Mouse (Mus musculus): ENCODE results near the gene Atf6.

The Atf6 gene

GRCm38 (mm10) chr1:170709481-170709880 is 158.1 kb downstream of the Atf6 start:
- peak in 1 of 2 experiments; percentile 20 for DNase-seq (ENCODE audit: inconsistent age in 2 of 2, low spot score in 1 of 2)

GRCm38 (mm10) chr1:170709034-170709433 is 158.5 kb downstream of the Atf6 start:
- DNase-seq (ENCODE audit: inconsistent age in 2 of 2, low spot score in 1 of 2) = no peak

- peak in 1 of 2 experiments; percentile 21 for DNase-seq (ENCODE audit: inconsistent age in 2 of 2, low spot score in 1 of 2)
These were observed 161.5 kb downstream of the Atf6 start for GRCm38 (mm10) chr1:170706046-170706445.

- peak in 1 of 2 experiments; percentile 49 for DNase-seq (ENCODE audit: inconsistent age in 2 of 2, low spot score in 1 of 2)
These were observed 162.5 kb downstream of the Atf6 start for GRCm38 (mm10) chr1:170704911-170705594.

- DNase-seq (ENCODE audit: inconsistent age in 2 of 2, low spot score in 1 of 2) = no peak
These were observed 163.5 kb downstream of the Atf6 start for GRCm38 (mm10) chr1:170704103-170704502.

- DNase-seq (ENCODE audit: inconsistent age in 2 of 2, low spot score in 1 of 2) = no peak
These were observed 164.6 kb downstream of the Atf6 start for GRCm38 (mm10) chr1:170702958-170703357.

- DNase-seq (ENCODE audit: inconsistent age in 2 of 2, low spot score in 1 of 2) = no peak
These were observed 165.3 kb downstream of the Atf6 start for GRCm38 (mm10) chr1:170702263-170702662.

- no peak for DNase-seq (ENCODE audit: inconsistent age in 2 of 2, low spot score in 1 of 2)
These were observed 166.0 kb downstream of the Atf6 start for GRCm38 (mm10) chr1:170701582-170701981.

GRCm38 (mm10) chr1:170701178-170701577 is 166.4 kb downstream of the Atf6 start:
- no peak for DNase-seq (ENCODE audit: inconsistent age in 2 of 2, low spot score in 1 of 2)

GRCm38 (mm10) chr1:170700496-170701027 is 167.0 kb downstream of the Atf6 start:
- no peak for DNase-seq (ENCODE audit: inconsistent age in 2 of 2, low spot score in 1 of 2)

GRCm38 (mm10) chr1:170699553-170699952 is 168.0 kb downstream of the Atf6 start:
- no peak for DNase-seq (ENCODE audit: inconsistent age in 2 of 2, low spot score in 1 of 2)

GRCm38 (mm10) chr1:170698771-170699170 is 168.8 kb downstream of the Atf6 start:
- DNase-seq (ENCODE audit: inconsistent age in 2 of 2, low spot score in 1 of 2) = no peak

GRCm38 (mm10) chr1:170697771-170698356 is 169.7 kb downstream of the Atf6 start:
- peak; percentile 35 to 68 for DNase-seq (ENCODE audit: inconsistent age in 2 of 2, low spot score in 1 of 2)

- DNase-seq (ENCODE audit: inconsistent age in 2 of 2, low spot score in 1 of 2) = no peak
These were observed 170.6 kb downstream of the Atf6 start for GRCm38 (mm10) chr1:170696996-170697395.

- no peak for DNase-seq (ENCODE audit: inconsistent age in 2 of 2, low spot score in 1 of 2)
These were observed 172.2 kb downstream of the Atf6 start for GRCm38 (mm10) chr1:170695326-170695725.

GRCm38 (mm10) chr1:170694821-170695291 is 172.7 kb downstream of the Atf6 start:
- peak; percentile 13 to 65 for DNase-seq (ENCODE audit: inconsistent age in 2 of 2, low spot score in 1 of 2)

GRCm38 (mm10) chr1:170691301-170691700 is 176.3 kb downstream of the Atf6 start:
- DNase-seq (ENCODE audit: inconsistent age in 2 of 2, low spot score in 1 of 2) = no peak

GRCm38 (mm10) chr1:170689773-170690172 is 177.8 kb downstream of the Atf6 start:
- no peak for DNase-seq (ENCODE audit: inconsistent age in 2 of 2, low spot score in 1 of 2)

- no peak for DNase-seq (ENCODE audit: inconsistent age in 2 of 2, low spot score in 1 of 2)
These were observed 183.7 kb downstream of the Atf6 start for GRCm38 (mm10) chr1:170683863-170684262.

GRCm38 (mm10) chr1:170679624-170680023 is 187.9 kb downstream of the Atf6 start:
- no peak for DNase-seq (ENCODE audit: inconsistent age in 2 of 2, low spot score in 1 of 2)

GRCm38 (mm10) chr1:170678861-170679260 is 188.7 kb downstream of the Atf6 start:
- DNase-seq (ENCODE audit: inconsistent age in 2 of 2, low spot score in 1 of 2) = no peak

GRCm38 (mm10) chr1:170677681-170678080 is 189.9 kb downstream of the Atf6 start:
- no peak for DNase-seq (ENCODE audit: inconsistent age in 2 of 2, low spot score in 1 of 2)
